Mouse (Mus musculus) limb, embryonic 12.5 days (tissue): ENCODE measurements around the gene Gm49673. TPM values are rescaled to one million over a fixed set of nuclear protein-coding genes. Genes with fewer than 3 reads are reported as not detected.
"Not testable (repeated sequence)": the region's sequence is repeated elsewhere in the genome, so short reads cannot be mapped to it uniquely, and the experiment has no call there.

Source experiments
- ATAC-seq: fragments of 200-750 bp; cut with Nextera tagmentation; 2 replicates; pipeline ENCODE4 v1.8.0; 2017; ENCODE audit warnings: low read depth, moderate TSS enrichment; ENCODE audit not compliant: insufficient number of reproducible peaks, insufficient read depth, low FRiP score, low TSS enrichment
- H3K27ac ChIP-seq: fragments of 300-500 bp; sonication (generic); 2 replicates; pipeline ENCODE4 v1.5.1; 2016; ENCODE audit warnings: mild to moderate bottlenecking, moderate library complexity
- H3K27me3 ChIP-seq: fragments of 300-500 bp; sonication (generic); 2 replicates; pipeline ENCODE4 v1.6.1; 2016; ENCODE audit warnings: mild to moderate bottlenecking, moderate library complexity
- H3K36me3 ChIP-seq: fragments of 300-500 bp; sonication (generic); 2 replicates; pipeline ENCODE4 v1.6.1; 2016; ENCODE audit warnings: mild to moderate bottlenecking, moderate library complexity
- H3K4me1 ChIP-seq: fragments of 300-500 bp; sonication (generic); replicated peaks from 2 replicates; pipeline ENCODE4 v1.6.1; 2016
- H3K4me2 ChIP-seq: fragments of 300-500 bp; sonication (generic); 2 replicates; pipeline ENCODE4 v1.6.1; 2016; ENCODE audit warnings: mild to moderate bottlenecking, moderate library complexity
- H3K4me3 ChIP-seq: fragments of 300-500 bp; sonication (generic); replicated peaks from 2 replicates; pipeline ENCODE4 v1.5.1; 2016; ENCODE audit warnings: mild to moderate bottlenecking
- H3K9ac ChIP-seq: fragments of 300-500 bp; sonication (generic); replicated peaks from 2 replicates; pipeline ENCODE4 v1.6.1; 2016; ENCODE audit warnings: mild to moderate bottlenecking, moderate library complexity
- H3K9me3 ChIP-seq: fragments of 300-500 bp; sonication (generic); 2 replicates; pipeline ENCODE4 v1.6.1; 2016; ENCODE audit warnings: mild to moderate bottlenecking, moderate library complexity
- WGBS: fragments of 180-500 bp; shearing (Covaris S2); methylation state at CpG from one replicate; pipeline ENCODE4 v1.1.7; 2016; 5-methylcytosine and 5-hydroxymethylcytosine counted together
- polyA plus RNA-seq: library from polyadenylated mRNA; unstranded; fragments of >200 nt; fragmentation: Nextera tagmentation; extraction: Ambion mirVana; gene quantifications from 2 replicates; pipeline ENCODE4 v1.2.1, GENCODE M21; 2016

Gm49673 gene
- polyA plus RNA-seq, result 0.24 TPM in 1 of 2 replicates, not detected in the other

DNA sequence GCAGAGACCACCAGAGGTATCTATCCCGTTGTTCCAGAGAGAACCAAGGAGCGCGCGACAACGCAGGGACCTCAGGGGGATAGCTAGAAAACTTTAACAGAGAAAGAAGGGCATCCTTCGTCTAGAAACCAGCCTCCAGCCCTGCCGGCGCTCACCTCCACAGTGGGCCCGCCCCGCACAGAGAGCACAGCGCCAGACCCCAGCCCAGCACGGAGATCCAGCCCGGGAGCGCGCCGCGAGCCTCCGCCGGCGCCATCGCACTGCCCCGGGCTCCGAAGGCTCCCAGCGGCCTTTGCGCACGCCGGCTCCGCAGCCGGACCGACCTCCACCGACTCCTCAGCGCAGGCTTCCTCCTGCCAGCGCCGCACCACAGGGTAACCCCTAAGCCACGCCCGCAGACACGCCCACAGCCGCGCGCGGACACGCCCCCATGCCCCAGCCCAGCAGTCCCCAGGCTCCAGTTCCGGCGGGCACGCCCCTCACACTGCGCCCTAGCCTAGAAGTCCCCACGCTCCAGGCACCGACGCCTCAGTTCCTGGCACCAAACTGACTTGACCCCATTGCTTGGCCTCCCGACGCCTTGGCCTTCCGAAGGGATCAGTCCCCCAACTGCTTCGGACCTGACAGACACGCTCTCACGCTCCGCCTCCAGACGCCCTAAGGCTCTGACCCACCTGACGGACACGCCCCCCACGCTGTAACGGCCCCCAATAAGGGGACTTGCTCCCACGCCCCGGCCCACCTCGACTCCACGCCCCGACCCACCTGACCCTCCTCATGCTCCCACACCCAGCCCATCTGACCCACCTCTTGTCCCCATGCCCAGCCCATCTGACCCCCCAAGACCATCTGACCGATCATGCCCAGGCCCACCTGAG, at the start of gene Gm49673, which contains the start of gene Rnaset2a:
TSS of gene Gm49673 (minus strand) at position 350 of the 878 bp plus-strand sequence.
TSS of gene Rnaset2a (minus strand) at position 659 of the 878 bp plus-strand sequence.
- H3K27ac ChIP-seq, result 0 out of 2 replicates have a peak within 1 kb of the TSS, but pooled peaks have one; percentile 53
- not testable (repeated sequence) for H3K36me3 ChIP-seq, H3K4me1 ChIP-seq, H3K27me3 ChIP-seq, H3K9me3 ChIP-seq
- H3K4me3 ChIP-seq, result peak within 1 kb of the TSS; percentile 52
- peak within 1 kb of the TSS; percentile 53 for H3K4me2 ChIP-seq
- peak; percentile 98 for ATAC-seq
- peak within 1 kb of the TSS; percentile 63 for H3K9ac ChIP-seq
- 1% methylated on average over 51 of the region's 67 CpGs for WGBS

DNA sequence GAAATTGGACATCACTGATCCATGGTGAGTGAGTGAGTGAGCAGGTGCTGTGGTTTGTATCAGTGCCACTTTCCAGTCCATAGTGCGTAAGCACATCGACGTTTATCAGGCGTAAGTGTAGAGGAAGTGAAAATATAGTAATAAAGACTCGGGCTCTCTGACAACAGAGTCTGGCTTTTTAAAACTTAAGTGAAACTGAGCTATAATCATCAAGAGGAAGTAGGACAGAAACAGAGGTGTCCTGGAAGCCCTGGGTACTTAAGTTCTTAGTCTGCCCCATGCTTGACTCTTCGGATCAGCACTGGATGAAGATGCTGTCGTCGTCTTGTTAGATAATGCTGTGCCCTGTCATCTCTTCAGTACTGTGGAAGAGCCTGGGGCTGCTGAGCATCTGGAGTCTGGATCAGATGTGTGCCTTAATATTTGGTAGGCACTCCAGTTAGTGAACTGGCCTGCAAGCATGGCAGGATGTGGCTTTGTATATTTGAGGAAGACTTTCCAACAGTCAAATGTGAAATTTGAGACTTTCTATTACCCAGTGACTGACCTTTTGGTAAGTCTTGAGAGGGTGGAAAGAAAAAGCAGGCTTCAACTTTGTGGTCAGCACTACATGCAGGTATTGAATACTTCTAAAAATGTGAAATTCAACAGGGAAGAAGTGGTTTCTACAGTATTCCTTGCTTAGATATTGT, 48.2 kb upstream of the Gm49673 start:
- Histone ChIP-seq H3K9me3 (no peaks in the 10 kb centered on the region), H3K4me2 (no peak overlapping the region), H3K4me3 (no peak overlapping the region), H3K27ac (no peak overlapping the region), H3K36me3 (peaks cover 48% of the 10 kb centered on the region), H3K9ac (no peak overlapping the region), H3K4me1 (no peaks in the 10 kb centered on the region), H3K27me3 (no peaks in the 10 kb centered on the region)
- 94% methylated on average over 8 of the region's 8 CpGs for WGBS
- no peak for ATAC-seq

DNA sequence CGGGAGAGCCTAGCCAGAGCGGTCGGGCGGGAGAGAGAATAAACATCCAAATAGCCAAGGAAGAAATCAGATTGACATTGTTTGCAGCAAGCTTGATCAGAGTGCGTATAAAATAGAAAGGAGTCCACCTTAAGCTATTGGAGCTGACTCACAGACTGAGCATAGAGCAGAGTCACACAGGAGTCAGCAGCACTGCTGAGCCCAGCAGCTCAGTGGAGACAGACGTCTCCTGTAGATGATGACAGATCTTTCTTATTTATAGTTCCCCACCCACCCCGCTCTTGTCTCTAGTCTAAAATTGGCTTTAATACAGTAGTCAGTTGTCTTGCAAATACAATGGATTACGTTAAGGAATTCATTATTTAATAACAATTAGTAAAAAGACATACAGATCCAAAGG, 46.1 kb upstream of the Gm49673 start:
- H3K4me3 ChIP-seq, result no peak overlapping the region
- peaks cover 69% of the 10 kb centered on the region for H3K36me3 ChIP-seq
- no peak overlapping the region for H3K27ac ChIP-seq
- H3K27me3 ChIP-seq, result no peaks in the 10 kb centered on the region
- no peaks in the 10 kb centered on the region for H3K9me3 ChIP-seq
- H3K4me2 ChIP-seq, result no peak overlapping the region
- no peak for ATAC-seq
- 87% methylated on average over 8 of the region's 8 CpGs for WGBS
- no peak overlapping the region for H3K9ac ChIP-seq
- H3K4me1 ChIP-seq, result no peaks in the 10 kb centered on the region

DNA sequence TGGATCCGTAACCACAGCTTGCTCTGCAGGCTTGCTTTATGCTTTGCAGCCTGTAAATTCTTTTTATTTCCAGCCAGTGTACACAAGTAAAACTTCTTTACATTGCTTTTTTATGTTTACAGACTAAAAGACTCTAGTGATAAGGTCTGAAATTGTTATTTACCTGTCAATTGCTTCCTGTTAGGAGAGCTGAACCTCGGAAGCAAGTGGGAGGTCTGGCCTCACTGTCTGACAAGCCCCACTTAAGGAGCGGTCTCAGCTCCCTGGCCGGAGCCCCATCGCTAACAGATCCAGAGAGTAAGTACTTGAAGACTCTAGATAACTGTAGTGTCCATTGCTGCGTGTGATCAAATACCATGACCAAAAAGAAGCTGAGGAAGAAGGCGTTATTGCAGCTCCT, 36.6 kb upstream of the Gm49673 start:
- H3K27ac ChIP-seq, result no peak overlapping the region
- no peaks in the 10 kb centered on the region for H3K9me3 ChIP-seq
- H3K36me3 ChIP-seq, result peaks cover 85% of the 10 kb centered on the region
- no peaks in the 10 kb centered on the region for H3K4me1 ChIP-seq
- WGBS, result 73% methylated on average over 7 of the region's 7 CpGs
- no peak overlapping the region for H3K9ac ChIP-seq
- H3K4me2 ChIP-seq, result no peak overlapping the region
- ATAC-seq, result no peak
- H3K4me3 ChIP-seq, result no peak overlapping the region
- H3K27me3 ChIP-seq, result no peaks in the 10 kb centered on the region

DNA sequence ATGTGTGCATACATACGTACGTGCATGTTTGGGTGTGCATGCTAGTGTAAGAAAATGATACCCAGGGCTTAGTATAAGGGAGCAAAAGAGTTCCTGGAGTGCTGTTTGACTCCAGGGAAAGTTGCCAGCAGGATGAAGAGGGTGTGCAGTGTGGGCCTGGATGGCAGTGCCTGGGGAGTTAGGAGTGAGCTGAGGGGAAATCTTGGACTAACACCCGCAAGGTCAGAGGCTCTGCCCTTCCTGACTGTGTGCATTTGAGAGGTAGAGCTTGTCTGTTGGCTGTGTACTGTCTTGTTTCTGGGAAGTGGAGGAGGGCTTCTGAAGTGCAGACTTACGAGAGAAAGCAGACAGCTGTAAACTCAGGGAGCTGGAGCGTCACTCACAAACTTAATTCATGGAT, 36.2 kb upstream of the Gm49673 start:
- Histone ChIP-seq H3K36me3 (peaks cover 82% of the 10 kb centered on the region), H3K9me3 (no peaks in the 10 kb centered on the region), H3K9ac (no peak overlapping the region), H3K4me2 (no peak overlapping the region), H3K4me3 (no peak overlapping the region), H3K4me1 (no peaks in the 10 kb centered on the region), H3K27me3 (no peaks in the 10 kb centered on the region), H3K27ac (no peak overlapping the region)
- WGBS, result 50% methylated on average over 5 of the region's 5 CpGs
- ATAC-seq, result no peak

DNA sequence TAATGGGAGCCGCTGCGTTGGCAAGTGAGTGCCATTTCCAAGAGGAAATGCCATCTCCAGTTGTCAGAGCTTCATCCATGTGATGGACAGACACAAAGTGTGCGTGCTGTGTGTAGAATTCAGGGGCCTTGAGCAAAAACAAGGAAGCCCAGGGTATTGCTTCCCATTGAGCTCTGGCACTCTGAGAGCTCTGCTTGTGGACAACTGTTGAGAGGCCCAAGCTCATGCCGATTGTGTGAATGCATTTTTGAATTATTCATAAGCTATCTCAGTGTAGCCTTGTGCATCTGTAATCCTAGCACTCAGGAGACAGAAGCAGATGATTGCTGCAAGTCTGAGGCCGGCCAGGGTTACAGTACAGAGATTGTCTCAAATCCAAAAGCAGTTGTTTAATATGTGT, 29.5 kb upstream of the Gm49673 start:
- H3K27me3 ChIP-seq, result no peaks in the 10 kb centered on the region
- no peaks in the 10 kb centered on the region for H3K9me3 ChIP-seq
- peaks cover 81% of the 10 kb centered on the region for H3K36me3 ChIP-seq
- 92% methylated on average over 5 of the region's 5 CpGs for WGBS
- no peak overlapping the region for H3K27ac ChIP-seq
- H3K4me1 ChIP-seq, result no peaks in the 10 kb centered on the region
- no peak overlapping the region for H3K4me2 ChIP-seq
- ATAC-seq, result no peak
- no peak overlapping the region for H3K4me3 ChIP-seq
- H3K9ac ChIP-seq, result no peak overlapping the region

DNA sequence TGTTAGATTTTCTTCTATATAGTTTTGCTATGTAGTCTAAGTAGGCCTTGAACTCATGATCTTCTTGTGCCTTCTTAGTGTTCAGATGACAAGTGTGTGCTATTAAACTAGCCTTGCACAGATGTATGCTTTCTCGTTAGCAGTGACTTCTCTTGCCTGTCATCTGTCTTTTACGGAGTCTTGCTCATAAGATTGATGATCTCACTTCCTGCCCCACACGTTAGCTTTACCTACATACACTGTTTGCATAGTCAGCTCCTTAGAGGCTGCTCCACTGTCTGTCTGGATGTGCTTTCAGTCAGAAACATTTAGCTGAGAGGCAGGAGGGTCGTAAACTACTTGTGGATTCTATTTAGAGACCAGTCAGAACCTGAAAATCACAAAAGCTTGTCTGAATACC, 23.5 kb upstream of the Gm49673 start:
- Histone ChIP-seq H3K27ac (no peak overlapping the region), H3K4me3 (no peak overlapping the region), H3K4me2 (no peak overlapping the region), H3K9ac (no peak overlapping the region), H3K4me1 (no peaks in the 10 kb centered on the region), H3K36me3 (peaks cover 68% of the 10 kb centered on the region), H3K9me3 (no peaks in the 10 kb centered on the region), H3K27me3 (no peaks in the 10 kb centered on the region)
- 42% methylated on average over 4 of the region's 4 CpGs for WGBS
- ATAC-seq, result no peak

DNA sequence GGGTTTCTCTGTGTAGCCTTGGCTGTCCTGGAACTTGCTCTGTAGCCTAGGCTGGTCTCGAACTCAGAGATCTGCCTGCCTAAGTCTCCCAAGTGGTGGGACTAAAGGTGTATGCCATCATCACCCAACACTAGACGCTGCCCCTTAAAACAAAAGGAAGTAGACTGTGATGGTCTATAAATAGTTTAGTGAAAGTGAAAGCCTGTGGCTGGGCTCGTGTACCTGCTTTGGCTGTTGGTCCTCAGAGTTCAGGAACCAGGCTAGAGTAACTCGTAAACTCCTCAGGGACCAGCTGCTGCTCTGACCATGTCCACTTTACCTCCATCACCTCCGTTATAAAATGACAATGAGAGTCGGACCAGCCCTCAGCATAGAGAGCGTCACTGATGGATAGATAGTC, 22.7 kb upstream of the Gm49673 start:
- H3K9ac ChIP-seq, result no peak overlapping the region
- H3K27me3 ChIP-seq, result no peaks in the 10 kb centered on the region
- H3K4me3 ChIP-seq, result no peak overlapping the region
- H3K36me3 ChIP-seq, result peaks cover 61% of the 10 kb centered on the region
- ATAC-seq, result no peak
- H3K9me3 ChIP-seq, result no peaks in the 10 kb centered on the region
- H3K4me2 ChIP-seq, result no peak overlapping the region
- 77% methylated on average over 7 of the region's 7 CpGs for WGBS
- H3K4me1 ChIP-seq, result no peaks in the 10 kb centered on the region
- no peak overlapping the region for H3K27ac ChIP-seq

DNA sequence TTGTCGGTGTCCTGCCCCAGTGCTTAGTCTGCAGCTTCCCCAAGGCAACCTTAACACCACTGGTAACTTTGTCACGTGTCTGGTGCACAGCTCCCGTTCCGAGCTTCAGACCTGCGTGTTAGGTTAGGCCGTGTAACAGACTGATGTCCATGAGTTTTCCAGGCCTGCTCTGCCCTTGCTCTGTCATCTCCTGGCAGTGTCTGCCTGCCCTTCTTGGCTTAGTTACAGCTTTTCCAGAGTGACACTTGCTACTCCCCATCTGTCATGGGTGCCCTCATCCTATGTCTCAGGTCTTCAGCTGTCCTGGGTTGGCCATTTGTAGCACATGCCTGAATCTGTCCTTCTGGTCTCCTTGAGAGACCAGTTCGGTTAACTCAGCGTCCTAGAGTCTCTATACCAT, 19.8 kb upstream of the Gm49673 start:
- not testable (repeated sequence) for H3K9me3 ChIP-seq, H3K27me3 ChIP-seq, H3K9ac ChIP-seq, H3K4me3 ChIP-seq, H3K4me1 ChIP-seq, H3K4me2 ChIP-seq, H3K27ac ChIP-seq, ATAC-seq
- 92% methylated on average over 7 of the region's 8 CpGs for WGBS
- H3K36me3 ChIP-seq, result peaks cover 35% of the 10 kb centered on the region

DNA sequence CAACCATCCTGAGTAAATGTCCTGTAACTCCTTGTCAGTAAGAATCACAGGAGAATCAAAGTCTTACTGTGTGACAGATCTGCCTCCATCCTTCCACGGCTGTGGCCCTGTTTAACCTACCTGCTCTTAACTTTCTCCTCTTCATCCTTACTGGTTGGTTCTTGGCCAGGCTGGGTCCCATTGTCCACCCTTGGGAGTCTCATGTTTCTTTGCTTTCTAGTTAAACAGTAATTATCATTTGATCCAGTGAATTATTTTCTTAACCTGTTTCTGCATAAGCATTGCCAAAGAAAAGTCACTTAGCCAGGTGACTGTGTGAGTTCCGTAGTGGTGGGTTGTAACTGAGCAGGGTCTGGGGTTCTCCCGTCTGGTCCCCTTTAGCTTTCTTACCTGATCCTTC, 18.9 kb upstream of the Gm49673 start:
- H3K9ac ChIP-seq, H3K27ac ChIP-seq, ATAC-seq, H3K27me3 ChIP-seq, H3K9me3 ChIP-seq, H3K4me1 ChIP-seq: not testable (repeated sequence)
- H3K36me3 ChIP-seq, result peaks cover 26% of the 10 kb centered on the region
- H3K4me3 ChIP-seq, result peak overlapping the region; percentile 51
- H3K4me2 ChIP-seq, result peak overlapping the region; percentile 50
- 60% methylated on average over 2 of the region's 3 CpGs for WGBS

DNA sequence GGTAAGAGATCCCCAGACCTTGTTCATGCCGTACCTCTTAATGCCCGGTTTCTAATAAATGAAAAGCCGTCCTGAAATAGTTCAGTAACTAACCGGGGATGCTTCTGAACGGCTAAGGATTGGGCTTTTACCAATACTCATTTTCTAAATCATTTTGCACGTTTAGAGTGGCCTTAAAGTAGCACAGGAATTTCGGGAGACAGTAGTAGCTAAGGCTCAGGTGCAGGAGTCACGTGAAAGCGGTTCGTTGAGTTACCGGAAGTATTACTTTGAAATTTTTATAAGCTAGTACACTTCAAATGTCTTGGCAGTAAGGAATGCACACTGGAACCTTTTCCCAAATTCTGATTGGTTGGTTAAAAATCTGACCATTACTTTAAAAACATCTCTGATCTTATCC, 18.4 kb upstream of the Gm49673 start:
- Histone ChIP-seq H3K4me2 (peak overlapping the region; percentile 50), H3K4me3 (peak overlapping the region; percentile 51), H3K36me3 (peaks cover 21% of the 10 kb centered on the region)
- H3K27ac ChIP-seq, H3K4me1 ChIP-seq, H3K9me3 ChIP-seq, ATAC-seq, H3K27me3 ChIP-seq, H3K9ac ChIP-seq: not testable (repeated sequence)
- WGBS, result under 1% methylated on average over 11 of the region's 11 CpGs
